17 mouse cellular contexts compared by ENCODE assay signal in genomic region chr3:109362310-109362709, GRCm38 (mm10). TPM values are rescaled to one million over a fixed set of nuclear protein-coding genes. Genes with fewer than 3 reads are reported as not detected.
A peak's percentile ranks its signal among the peaks of the same experiment; 100 is the strongest.
DNase-seq lines count a peak whose midpoint lies in the region; ATAC-seq and TF ChIP-seq lines count a peak whose summit lies in the region.
"Had no signal": no experiment of that assay in that cellular context is flagged by ENCODE, and none has a peak within 500 bp of the region (broad histone marks: within the 10 kb centered on the region; RNA-seq: fewer than 3 reads in every experiment).

No protein-coding gene starts in this region.

- no peak for TF ChIP-seq CTCF in left cerebral cortex, adult 2 months (IDR thresholded peaks at IDR 0.05)

- peaks cover 7% of the 10 kb centered on the region for H3K79me2 ChIP-seq in myocyte (ENCODE audit: control insufficient read depth, insufficient read depth)

- 79% methylated on average over 3 of the region's 3 CpGs for WGBS in embryonic facial prominence, embryonic 13.5 days
- WGBS in embryonic facial prominence, embryonic 10.5 days: 90% methylated on average over 3 of the region's 3 CpGs
- 76% methylated on average over 3 of the region's 3 CpGs for WGBS in kidney, embryonic 15.5 days
- 19% methylated on average over 3 of the region's 3 CpGs for WGBS in liver, embryonic 13.5 days (ENCODE audit: insufficient replicate concordance)

- no peak overlapping the region for H3K9ac ChIP-seq in embryonic facial prominence, embryonic 13.5 days
- no peak overlapping the region for H3K9ac ChIP-seq in kidney, embryonic 15.5 days
- no peak overlapping the region for H3K9ac ChIP-seq in liver, embryonic 13.5 days
- H3K9ac ChIP-seq: forebrain, embryonic 13.5 days; limb, embryonic 15.5 days; neural tube, embryonic 12.5 days had no signal

- H3K36me3 ChIP-seq in embryonic facial prominence, embryonic 13.5 days: no peaks in the 10 kb centered on the region
- no peaks in the 10 kb centered on the region for H3K36me3 ChIP-seq in embryonic facial prominence, embryonic 10.5 days (replicated peaks)
- H3K36me3 ChIP-seq in kidney, embryonic 15.5 days: no peaks in the 10 kb centered on the region
- no peaks in the 10 kb centered on the region for H3K36me3 ChIP-seq in liver, embryonic 13.5 days
- H3K36me3 ChIP-seq in myocyte (ENCODE audit: control insufficient read depth, insufficient read depth): no peaks in the 10 kb centered on the region
- H3K36me3 ChIP-seq: limb, embryonic 15.5 days; midbrain, embryonic 10.5 days; neural tube, embryonic 12.5 days had no signal

- 0 out of 2 replicates have a peak overlapping the region, but pooled peaks have one; percentile 0 for H3K27ac ChIP-seq in embryonic facial prominence, embryonic 13.5 days
- H3K27ac ChIP-seq in embryonic facial prominence, embryonic 10.5 days (replicated peaks): no peak overlapping the region
- H3K27ac ChIP-seq in kidney, embryonic 15.5 days: peak overlapping the region; percentile 37; the same call in 1 of the 2 replicates
- H3K27ac ChIP-seq in liver, embryonic 13.5 days: peak overlapping the region; percentile 15; the same call in 1 of the 2 replicates
- H3K27ac ChIP-seq in left cerebral cortex, adult 2 months: no peak overlapping the region
- H3K27ac ChIP-seq: forebrain, embryonic 13.5 days; limb, embryonic 15.5 days; midbrain, embryonic 10.5 days; neural tube, embryonic 12.5 days had no signal

- no peak for ATAC-seq in embryonic facial prominence, embryonic 13.5 days (ENCODE audit: insufficient number of reproducible peaks, insufficient read depth, low FRiP score, low TSS enrichment, low read depth)
- no peak for ATAC-seq in kidney, embryonic 15.5 days (replicated peaks; ENCODE audit: low FRiP score)
- ATAC-seq in liver, embryonic 13.5 days (ENCODE audit: low read depth): peak; percentile 73
- ATAC-seq: forebrain, embryonic 13.5 days had no signal

- no peak overlapping the region for H3ac ChIP-seq in myocyte (ENCODE audit: control insufficient read depth, insufficient read length)

- peaks cover 8% of the 10 kb centered on the region for H3K4me1 ChIP-seq in embryonic facial prominence, embryonic 13.5 days
- peaks cover 11% of the 10 kb centered on the region for H3K4me1 ChIP-seq in embryonic facial prominence, embryonic 10.5 days
- peaks cover 2% of the 10 kb centered on the region; the same call in 1 of the 2 replicates for H3K4me1 ChIP-seq in kidney, embryonic 15.5 days
- H3K4me1 ChIP-seq in liver, embryonic 13.5 days (replicated peaks): peaks cover 39% of the 10 kb centered on the region

- no peak overlapping the region for H3K4me3 ChIP-seq in embryonic facial prominence, embryonic 13.5 days
- H3K4me3 ChIP-seq in embryonic facial prominence, embryonic 10.5 days: no peak overlapping the region
- no peak overlapping the region for H3K4me3 ChIP-seq in kidney, embryonic 15.5 days (replicated peaks)
- H3K4me3 ChIP-seq in liver, embryonic 13.5 days (replicated peaks): no peak overlapping the region
- no peak overlapping the region for H3K4me3 ChIP-seq in myocyte
- no peak overlapping the region for H3K4me3 ChIP-seq in left cerebral cortex, adult 2 months
- H3K4me3 ChIP-seq: forebrain, embryonic 13.5 days; limb, embryonic 15.5 days; midbrain, embryonic 10.5 days; neural tube, embryonic 12.5 days had no signal

- no peaks in the 10 kb centered on the region for H3K27me3 ChIP-seq in embryonic facial prominence, embryonic 13.5 days
- no peaks in the 10 kb centered on the region for H3K27me3 ChIP-seq in embryonic facial prominence, embryonic 10.5 days (replicated peaks; ENCODE audit: low read depth, poor library complexity, severe bottlenecking)
- no peaks in the 10 kb centered on the region for H3K27me3 ChIP-seq in kidney, embryonic 15.5 days
- H3K27me3 ChIP-seq in liver, embryonic 13.5 days: no peaks in the 10 kb centered on the region
- H3K27me3 ChIP-seq in myocyte (ENCODE audit: control insufficient read depth, insufficient read depth, insufficient read length): no peaks in the 10 kb centered on the region
- H3K27me3 ChIP-seq: forebrain, embryonic 13.5 days; limb, embryonic 15.5 days; neural tube, embryonic 12.5 days had no signal

- no peaks in the 10 kb centered on the region for H3K9me3 ChIP-seq in embryonic facial prominence, embryonic 13.5 days
- H3K9me3 ChIP-seq in embryonic facial prominence, embryonic 10.5 days: no peaks in the 10 kb centered on the region
- H3K9me3 ChIP-seq in kidney, embryonic 15.5 days (replicated peaks): no peaks in the 10 kb centered on the region
- no peaks in the 10 kb centered on the region for H3K9me3 ChIP-seq in liver, embryonic 13.5 days (replicated peaks)
- H3K9me3 ChIP-seq: forebrain, embryonic 13.5 days; limb, embryonic 15.5 days; midbrain, embryonic 10.5 days; neural tube, embryonic 12.5 days had no signal

- no peak overlapping the region for H3K4me2 ChIP-seq in embryonic facial prominence, embryonic 13.5 days
- H3K4me2 ChIP-seq in kidney, embryonic 15.5 days: no peak overlapping the region
- no peak overlapping the region for H3K4me2 ChIP-seq in liver, embryonic 13.5 days
- peak overlapping the region; percentile 32 for H3K4me2 ChIP-seq in myocyte (ENCODE audit: low read depth)
- H3K4me2 ChIP-seq: forebrain, embryonic 13.5 days; limb, embryonic 15.5 days; neural tube, embryonic 12.5 days had no signal

- intact Hi-C loops in left cerebral cortex, adult 2 months (cut with DNase I): no loop called here

- TF ChIP-seq POLR2A in myocyte (IDR thresholded peaks at IDR 0.05; ENCODE audit: insufficient read length, low read depth): no peak

- DNase-seq in embryonic facial prominence, embryonic 10.5 days (ENCODE audit: low spot score): no peak
- DNase-seq in kidney, adult 11 months: no peak
- no peak for DNase-seq in liver, embryonic 13.5 days
- no peak for DNase-seq in embryo, embryonic 11 days
- DNase-seq in left cerebral cortex, adult 2 months (ENCODE audit: extremely low spot score in 1 of 2, low spot score in 2 of 2): no peak
- DNase-seq: cerebellum, adult 11 months; cerebellum, postnatal 14 days; kidney, adult 18-20 months; layer of hippocampus, postnatal 36 days; right cerebral cortex, adult 18-20 months had no signal

TF ChIP-seq in myocyte, 11 proteins besides CTCF, POLR2A, EP300 and RAD21:
- TF ChIP-seq E2F4 (IDR thresholded peaks at IDR 0.05; ENCODE audit: insufficient read depth) (no peak), TCF3 (IDR thresholded peaks at IDR 0.05; ENCODE audit: insufficient read length, low read depth) (no peak), SRF (IDR thresholded peaks at IDR 0.05; ENCODE audit: control insufficient read depth, insufficient read length, low read depth) (no peak), REST (IDR thresholded peaks at IDR 0.05; ENCODE audit: insufficient read depth, insufficient read length) (no peak), MYOG (IDR thresholded peaks at IDR 0.05; ENCODE audit: control insufficient read depth in 1 of 3, insufficient read depth in 1 of 3, insufficient read length in 2 of 3, low read depth in 2 of 3) (no peak), POLR2AphosphoS2 (IDR thresholded peaks at IDR 0.05; ENCODE audit: insufficient read length, low read depth) (no peak), MAX (IDR thresholded peaks at IDR 0.05; ENCODE audit: low read depth) (no peak), CEBPB (IDR thresholded peaks at IDR 0.05; ENCODE audit: insufficient read depth, poor library complexity, severe bottlenecking) (no peak), MYOD1 (IDR thresholded peaks at IDR 0.05; ENCODE audit: control insufficient read depth in 1 of 3, insufficient read length in 2 of 3, low read depth in 2 of 3) (no peak), TCF12 (IDR thresholded peaks at IDR 0.05; ENCODE audit: insufficient read depth, poor library complexity, severe bottlenecking) (no peak), USF1 (IDR thresholded peaks at IDR 0.05; ENCODE audit: low read depth) (no peak)

RNA-seq across cellular contexts. Expression of gene Vav3, which starts 21.9 kb away (rescaled TPM):
- polyA plus RNA-seq in embryonic facial prominence, embryonic 13.5 days (2015; fragmentation: Nextera tagmentation; extraction: Ambion mirVana): 13.8 and 15.6 TPM in 2 replicates
- 5.3 and 6.1 TPM in 2 replicates for polyA plus RNA-seq in embryonic facial prominence, embryonic 10.5 days (2016; fragmentation: Nextera tagmentation; extraction: Ambion mirVana)
- 21.1 and 22.0 TPM in 2 replicates for polyA plus RNA-seq in kidney, embryonic 15.5 days (2015; fragmentation: Nextera tagmentation; extraction: Ambion mirVana)
- 3.6 and 3.7 TPM in 2 replicates for polyA plus RNA-seq in liver, embryonic 13.5 days (2015; fragmentation: Nextera tagmentation; extraction: Ambion mirVana)
- 0.95 TPM for polyA plus RNA-seq in myocyte (2012; fragmentation: generic; extraction: Trizol)
- total RNA-seq in left cerebral cortex, adult 2 months (2021): 1 to 10 TPM; 5.7 to 9.1 TPM

Comparison
In these comparisons a context has a peak if more than half of its experiments do, and no peak if none do; other contexts are left out.
1. H3K27ac ChIP-seq: peak in embryonic facial prominence, embryonic 13.5 days (single experiment), kidney, embryonic 15.5 days (single experiment) and liver, embryonic 13.5 days (single experiment); none in embryonic facial prominence, embryonic 10.5 days (single experiment) and left cerebral cortex, adult 2 months (single experiment).